Mouse (Mus musculus): Measurements from ENCODE around the gene Adamts20. TPM values are rescaled to one million over a fixed set of nuclear protein-coding genes. Genes with fewer than 3 reads are reported as not detected.
A peak's percentile ranks its signal among the peaks of the same experiment; 100 is the strongest.
"Not testable (repeated sequence)": the region's sequence is repeated elsewhere in the genome, so short reads cannot be mapped to it uniquely, and the experiment has no call there.

The Adamts20 gene
- polyA plus RNA-seq, 1 experiment, result 1.6 TPM

- no peak for DNase-seq (ENCODE audit: low spot score)
These were observed 20.6 kb downstream of the Adamts20 start for GRCm38 (mm10) chr15:94444437-94445136.

GRCm38 (mm10) chr15:94444043-94444436 is 21.2 kb downstream of the Adamts20 start:
- no peak for DNase-seq (ENCODE audit: low spot score)

GRCm38 (mm10) chr15:94443025-94443424 is 22.2 kb downstream of the Adamts20 start:
- DNase-seq (ENCODE audit: low spot score), result no peak

- DNase-seq (ENCODE audit: low spot score), result no peak
These were observed 29.7 kb downstream of the Adamts20 start for GRCm38 (mm10) chr15:94435532-94435931.

- no peak for DNase-seq (ENCODE audit: low spot score)
These were observed 34.4 kb downstream of the Adamts20 start for GRCm38 (mm10) chr15:94430681-94431405.

- no peak for DNase-seq (ENCODE audit: low spot score)
These were observed 36.5 kb downstream of the Adamts20 start for GRCm38 (mm10) chr15:94428726-94429125.

- DNase-seq (ENCODE audit: low spot score), result no peak
These were observed 37.6 kb downstream of the Adamts20 start for GRCm38 (mm10) chr15:94427482-94428214.

GRCm38 (mm10) chr15:94420526-94420925 is 44.7 kb downstream of the Adamts20 start:
- no peak for DNase-seq (ENCODE audit: low spot score)

- no peak for DNase-seq (ENCODE audit: low spot score)
These were observed 46.1 kb downstream of the Adamts20 start for GRCm38 (mm10) chr15:94419167-94419566.

GRCm38 (mm10) chr15:94418427-94418826 is 46.8 kb downstream of the Adamts20 start:
- DNase-seq (ENCODE audit: low spot score), result no peak

- DNase-seq (ENCODE audit: low spot score), result no peak
These were observed 47.7 kb downstream of the Adamts20 start for GRCm38 (mm10) chr15:94417216-94418155.

- no peak for DNase-seq (ENCODE audit: low spot score)
These were observed 55.4 kb downstream of the Adamts20 start for GRCm38 (mm10) chr15:94409832-94410231.

GRCm38 (mm10) chr15:94406364-94406763 is 58.9 kb downstream of the Adamts20 start:
- DNase-seq (ENCODE audit: low spot score), result no peak

GRCm38 (mm10) chr15:94404071-94404545 is 61.1 kb downstream of the Adamts20 start:
- DNase-seq (ENCODE audit: low spot score), result peak; percentile 35

GRCm38 (mm10) chr15:94403461-94404070 is 61.7 kb downstream of the Adamts20 start:
- DNase-seq (ENCODE audit: low spot score), result no peak

- no peak for DNase-seq (ENCODE audit: low spot score)
These were observed 62.2 kb downstream of the Adamts20 start for GRCm38 (mm10) chr15:94403018-94403417.

GRCm38 (mm10) chr15:94392737-94393136 is 72.5 kb downstream of the Adamts20 start:
- no peak for DNase-seq (ENCODE audit: low spot score)

GRCm38 (mm10) chr15:94390127-94390526 is 75.1 kb downstream of the Adamts20 start:
- DNase-seq (ENCODE audit: low spot score), result not testable (repeated sequence)

GRCm38 (mm10) chr15:94379425-94379824 is 85.8 kb downstream of the Adamts20 start:
- no peak for DNase-seq (ENCODE audit: low spot score)

- no peak for DNase-seq (ENCODE audit: low spot score)
These were observed 92.7 kb downstream of the Adamts20 start for GRCm38 (mm10) chr15:94372548-94372947.

- no peak for DNase-seq (ENCODE audit: low spot score)
These were observed 116.2 kb downstream of the Adamts20 start for GRCm38 (mm10) chr15:94349052-94349451.
